Mouse (Mus musculus): ENCODE measurements around the gene Pole2.

- TF ChIP-seq GATA1 (IDR thresholded peaks at IDR 0.05; ENCODE audit: borderline replicate concordance, low read length) (no peak), FLI1 (IDR thresholded peaks at IDR 0.05; ENCODE audit: low read length) (no peak)
These were observed 12.8 kb downstream of the Pole2 start for GRCm38 (mm10) chr12:69215000-69215785.
